ENCODE assay signal across 8 mouse cellular contexts in the genomic region with DNA sequence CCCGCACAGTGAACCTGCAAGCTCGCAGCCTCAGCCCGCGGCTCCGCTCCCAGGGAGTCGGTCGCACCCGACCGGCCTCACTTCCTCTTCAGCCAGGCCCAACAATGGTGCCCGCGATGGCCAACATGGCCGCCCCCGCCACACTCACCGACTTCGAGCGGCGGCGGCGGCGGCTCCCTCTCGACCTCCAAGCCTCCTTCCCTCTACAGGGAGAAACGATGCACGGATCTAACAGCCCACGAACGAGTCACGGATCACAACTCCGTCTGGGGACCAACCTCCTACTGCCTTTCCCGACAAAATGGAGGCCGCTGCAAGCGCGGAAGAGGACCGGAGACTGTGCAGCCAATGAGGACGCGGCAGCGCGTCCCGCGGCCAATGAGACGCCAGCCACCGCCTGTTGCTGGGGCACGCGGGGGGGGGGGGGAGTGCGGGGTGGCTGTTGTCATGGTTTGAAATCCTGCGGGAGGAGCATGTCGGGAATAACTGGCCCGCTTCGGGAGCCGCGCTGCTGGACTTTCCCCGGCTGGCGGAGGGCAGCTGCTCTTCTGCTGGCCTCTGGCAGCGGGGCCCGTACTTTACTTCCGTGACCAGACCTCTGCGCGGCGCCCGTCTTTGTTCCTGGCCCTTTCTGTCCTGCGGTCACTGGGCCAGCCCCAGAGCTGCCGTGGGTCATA. TPM values are rescaled to one million over a fixed set of nuclear protein-coding genes. Genes with fewer than 3 reads are reported as not detected.
DNase-seq lines count a peak whose midpoint lies in the region; ATAC-seq lines count a peak whose summit lies in the region.

A gene (minus strand): TSS at position 325 of the 677 bp plus-strand sequence.

- peak; percentile 79 to 87 for DNase-seq in gastrocnemius, adult 8-10 months (ENCODE audit: low spot score in 2 of 2)
- peak; percentile 95 for DNase-seq in induced T-regulatory cell, adult 2 months (ENCODE audit: low read depth)
- DNase-seq in left cerebral cortex, adult 9 months (ENCODE audit: low spot score in 2 of 2): peak; percentile 78 to 89
- DNase-seq in right cerebral cortex, postnatal 14 days: peak; percentile 88
- peak; percentile 99 for DNase-seq in yolk sac, embryonic 10.5 days (ENCODE audit: low spot score)

- ATAC-seq in activated CD4-positive, CD25-positive, alpha-beta regulatory T cell, adult 4 months: peak; percentile 42
- ATAC-seq in common myeloid progenitor, adult 5-6 weeks (replicated peaks; ENCODE audit: low read depth, poor library complexity, severe bottlenecking): peak; percentile 66
- ATAC-seq in megakaryocyte progenitor cell, adult 5-6 weeks (replicated peaks; ENCODE audit: poor library complexity): peak; percentile 64

RNA-seq across cellular contexts. Expression of the gene that starts here (rescaled TPM):
- 100 to 1,000 TPM; 216 to 230 TPM for polyA plus RNA-seq in activated CD4-positive, CD25-positive, alpha-beta regulatory T cell, adult 4 months (2017; shearing (Covaris generic))
- total RNA-seq in common myeloid progenitor, adult 5-6 weeks (2017): 146 and 189 TPM in 2 replicates
- 10 to 100 TPM; 30.2 to 36.3 (median 32.7) TPM for total RNA-seq in gastrocnemius, adult 8-10 months (2022)
- total RNA-seq in megakaryocyte progenitor cell, adult 5-6 weeks (2015): 151 TPM in 2 replicates
- 131 and 154 TPM in 2 replicates for total RNA-seq in megakaryocyte progenitor cell, adult 5-6 weeks (2017)

Comparison
In these comparisons a context has a peak if more than half of its experiments do, and no peak if none do; other contexts are left out.
1. Peak in every context shown above with its lines: DNase-seq and ATAC-seq.